Mouse (Mus musculus) mouse embryonic stem cell (cell line): ENCODE results near the gene Vopp1.

Experiments used
- in situ Hi-C, 2 experiments: fragments of 300-500 bp; cut with MboI; formaldehyde crosslinking; loops; 1 replicate in 1 of 2; 3 replicates in 1 of 2; pipeline ENCODE4 v1.14.3; 2019 to 2020; ENCODE audit warnings: low sequenced_read_pairs in 2 of 2, low pct_unique_long_range_greater_than_20kb in 1 of 2, mixed read lengths in 1 of 2; ENCODE audit not compliant: unreplicated experiment in 1 of 2

Gene Vopp1

DNA sequence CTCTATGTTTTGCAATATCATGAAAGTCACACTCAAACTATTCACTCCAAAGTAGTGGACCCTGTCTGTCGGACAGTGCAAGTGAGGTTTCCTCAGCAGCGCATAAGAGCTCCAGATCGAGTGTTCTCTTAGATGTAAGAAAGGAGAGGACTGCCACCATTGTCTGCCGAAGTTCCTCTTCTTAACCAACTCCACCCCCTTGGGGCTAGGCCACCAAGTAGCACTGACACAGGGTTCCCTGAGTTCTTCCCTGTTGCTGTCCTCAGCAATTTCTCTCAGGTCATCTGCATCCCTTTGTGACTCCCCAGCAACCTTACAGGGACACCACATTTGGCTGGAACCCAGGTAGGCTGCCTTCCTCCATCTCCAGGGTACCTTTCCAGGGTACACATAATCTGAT lies 34.4 kb downstream of the Vopp1 start:
- in situ Hi-C loops, result no loop called here

DNA sequence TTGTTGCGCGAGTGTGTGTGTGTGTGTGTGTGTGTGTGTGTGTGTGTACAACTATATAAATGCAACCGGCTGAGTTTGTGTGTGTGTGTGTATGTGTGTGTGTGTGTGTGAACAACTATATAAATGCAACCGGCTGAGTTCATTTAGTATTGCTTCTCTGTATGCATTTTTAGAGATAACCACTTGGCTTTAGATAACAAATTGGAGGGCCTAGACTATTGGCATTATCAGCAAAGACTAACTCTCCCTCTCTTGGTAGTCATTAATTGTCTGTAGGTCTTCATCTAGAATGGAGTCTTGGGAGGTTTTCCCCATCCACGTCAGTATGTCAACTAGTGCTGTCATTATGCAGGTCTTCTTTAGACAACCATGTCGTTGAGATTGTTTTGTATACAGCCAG lies 37.6 kb downstream of the Vopp1 start:
- in situ Hi-C loops, result no loop called here

DNA sequence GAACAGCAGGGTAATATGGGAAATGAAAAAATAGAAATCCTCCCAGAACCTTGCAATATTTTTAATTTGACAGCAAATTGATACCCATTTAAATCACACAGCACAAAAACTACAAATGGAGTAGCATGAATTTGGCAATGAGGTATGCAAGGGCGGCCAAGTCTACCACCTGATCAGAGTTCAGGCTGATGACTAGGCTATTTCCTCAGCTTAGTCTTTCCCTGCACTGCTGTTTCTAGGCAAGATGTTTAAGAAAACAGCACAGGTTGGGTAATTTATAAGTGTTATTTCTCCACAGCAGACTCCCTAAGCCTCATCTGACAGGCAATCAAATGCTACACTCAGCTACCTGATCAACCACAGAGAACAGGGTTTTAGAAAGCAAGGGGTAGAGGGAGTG lies 40.7 kb downstream of the Vopp1 start:
- in situ Hi-C loops, result no loop called here

DNA sequence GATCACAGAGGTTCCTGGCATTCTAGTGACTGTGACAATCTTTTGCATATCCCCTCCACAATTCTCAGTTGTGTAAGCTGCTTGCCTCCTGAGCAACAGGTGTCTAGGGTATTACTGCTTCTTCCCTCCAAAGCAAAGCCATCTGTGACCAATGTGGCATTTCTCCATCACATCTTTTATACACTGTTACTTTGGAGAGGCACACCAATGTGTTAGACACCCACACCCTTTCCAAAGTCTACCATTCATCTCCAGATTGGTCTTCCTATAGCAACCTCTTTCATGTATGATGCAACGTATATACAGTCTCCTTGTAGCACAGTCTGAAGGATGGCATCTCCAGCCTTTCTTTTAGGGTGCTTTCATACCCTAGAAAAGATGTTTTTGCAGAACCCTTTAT lies 42.3 kb downstream of the Vopp1 start:
- in situ Hi-C loops, result no loop called here

DNA sequence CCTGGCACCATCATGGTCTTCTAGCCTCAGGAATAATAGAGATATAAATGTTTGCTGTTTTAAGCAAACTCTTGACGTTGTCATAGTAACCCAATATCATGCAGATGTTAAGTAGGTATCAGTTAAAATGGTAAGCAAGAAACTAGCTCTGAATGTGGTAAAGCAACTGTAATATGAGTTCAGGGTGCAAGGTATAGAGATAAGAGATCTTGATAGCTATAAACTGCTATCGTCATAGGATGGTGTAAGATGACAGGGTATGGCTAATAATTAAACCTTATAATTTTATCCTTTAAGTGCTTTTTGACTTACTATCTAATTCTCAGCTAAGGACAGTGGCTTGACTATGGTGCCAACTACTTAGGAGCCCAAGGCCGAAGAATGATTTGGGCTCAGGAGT lies 44.6 kb downstream of the Vopp1 start:
- in situ Hi-C loops, result no loop called here

DNA sequence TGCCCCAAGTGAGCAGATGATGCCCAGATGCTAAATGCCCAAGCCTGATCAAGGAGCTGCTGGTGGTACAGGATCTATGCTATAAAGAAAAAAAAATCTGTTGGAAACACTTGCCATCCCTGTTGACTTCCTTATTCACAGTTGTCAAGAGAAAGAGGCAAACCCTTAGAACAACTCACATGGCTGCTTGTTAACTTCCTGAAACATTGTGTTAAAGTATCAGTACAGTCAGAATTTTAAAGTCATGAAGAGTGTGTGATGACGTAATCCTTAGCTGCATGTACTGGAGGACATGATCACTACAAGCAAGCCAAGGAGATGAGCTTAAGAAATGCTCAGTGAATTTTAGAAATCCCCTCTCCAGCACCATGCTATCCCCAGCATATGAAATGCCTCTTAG lies 51.2 kb downstream of the Vopp1 start:
- in situ Hi-C loops, result no loop called here

DNA sequence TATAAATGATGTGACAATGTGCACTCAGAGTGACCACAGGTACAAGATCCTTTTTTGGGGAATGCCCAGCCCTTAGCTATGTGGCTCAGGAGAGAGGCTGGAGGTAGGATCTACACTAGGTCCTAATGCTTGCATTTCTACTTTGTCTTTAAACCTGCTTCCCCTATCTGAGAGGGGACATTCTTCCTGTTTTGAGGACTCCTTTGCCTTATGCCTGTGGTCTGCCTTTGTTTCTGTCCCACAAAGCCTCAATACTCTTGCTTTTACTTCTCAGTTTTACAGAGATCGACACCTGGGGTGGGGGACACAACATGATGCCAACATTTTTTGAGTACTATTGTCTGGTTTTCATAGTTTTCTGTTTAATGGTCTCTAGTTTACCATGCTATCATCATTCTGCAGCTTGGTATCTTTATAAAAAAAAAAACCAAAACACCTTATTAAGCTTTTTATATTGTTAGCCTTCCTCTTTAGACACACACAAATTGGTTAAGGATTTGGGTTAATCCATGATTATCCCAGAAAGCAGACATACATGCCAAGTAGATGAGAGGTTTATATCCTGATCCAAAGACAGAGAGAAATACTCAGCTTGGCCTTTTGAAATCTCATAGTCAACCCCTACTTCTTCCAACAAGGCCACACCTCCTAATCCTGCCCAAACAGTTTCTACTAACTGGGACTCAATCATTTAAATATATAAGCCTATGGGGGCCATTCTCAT lies 54.3 kb downstream of the Vopp1 start:
- in situ Hi-C loops, result no loop called here

DNA sequence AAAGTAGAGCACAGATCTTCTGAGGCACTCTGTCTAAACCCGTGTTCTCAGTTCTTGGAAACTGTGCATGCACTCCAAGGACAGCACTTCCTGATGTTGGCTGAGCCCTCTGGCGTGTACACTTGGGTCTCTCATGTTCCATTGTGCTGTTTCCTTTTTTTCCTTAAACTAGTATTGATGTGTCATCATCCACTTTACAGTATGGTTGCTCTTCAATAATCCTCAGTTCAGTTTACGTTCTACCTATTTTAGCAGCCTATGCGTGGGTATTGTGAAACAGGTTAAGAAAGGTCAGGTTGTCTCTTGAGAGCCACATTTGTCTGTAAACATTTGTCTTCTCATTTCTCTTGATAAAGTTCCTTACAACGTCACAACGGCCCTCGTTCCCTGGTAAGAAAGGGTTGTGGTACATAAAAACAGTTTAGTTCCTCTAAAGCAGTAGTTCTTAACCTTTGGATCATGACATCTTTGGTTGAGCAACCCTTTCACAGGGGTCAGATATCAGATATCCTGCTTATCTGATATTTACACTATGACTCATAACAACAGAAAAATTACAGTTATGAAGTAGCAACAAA lies 55.9 kb downstream of the Vopp1 start:
- in situ Hi-C loops, result no loop called here

DNA sequence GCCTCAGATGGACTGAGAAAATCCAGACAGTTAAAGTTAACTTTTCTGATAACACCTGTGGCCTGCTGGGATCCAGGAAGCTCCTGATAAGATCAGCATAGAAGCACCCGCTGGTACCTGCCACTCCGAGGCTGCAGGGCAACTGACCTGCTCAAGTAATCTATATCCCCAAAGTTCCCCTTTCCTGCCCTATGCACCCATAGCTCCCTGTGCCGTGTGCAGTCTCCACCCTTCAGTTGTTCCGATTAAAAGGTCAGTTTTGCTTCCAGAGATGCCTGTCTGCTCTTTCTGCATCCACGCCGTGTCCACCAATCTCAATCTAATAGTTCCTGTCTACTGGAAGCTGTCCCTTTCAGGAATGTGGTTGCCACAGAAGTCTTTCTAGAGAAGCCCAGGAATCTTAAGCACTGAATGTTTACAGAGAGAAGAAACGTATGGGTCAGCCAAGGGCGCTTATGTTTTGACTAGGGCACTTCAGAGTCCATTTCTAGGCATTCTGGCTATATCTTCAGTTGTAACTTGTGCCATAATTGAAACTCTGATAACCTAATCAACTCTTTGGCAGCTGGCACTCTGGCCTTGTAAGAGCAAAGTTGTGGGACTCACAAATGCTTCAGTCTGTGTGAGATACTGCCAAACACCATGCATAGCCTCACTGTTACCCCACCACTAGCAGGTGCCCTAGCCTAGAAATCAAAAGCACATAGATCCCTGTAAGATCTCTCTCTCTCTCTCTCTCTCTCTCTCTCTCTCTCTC lies 57.7 kb downstream of the Vopp1 start:
- in situ Hi-C loops, result no loop called here

DNA sequence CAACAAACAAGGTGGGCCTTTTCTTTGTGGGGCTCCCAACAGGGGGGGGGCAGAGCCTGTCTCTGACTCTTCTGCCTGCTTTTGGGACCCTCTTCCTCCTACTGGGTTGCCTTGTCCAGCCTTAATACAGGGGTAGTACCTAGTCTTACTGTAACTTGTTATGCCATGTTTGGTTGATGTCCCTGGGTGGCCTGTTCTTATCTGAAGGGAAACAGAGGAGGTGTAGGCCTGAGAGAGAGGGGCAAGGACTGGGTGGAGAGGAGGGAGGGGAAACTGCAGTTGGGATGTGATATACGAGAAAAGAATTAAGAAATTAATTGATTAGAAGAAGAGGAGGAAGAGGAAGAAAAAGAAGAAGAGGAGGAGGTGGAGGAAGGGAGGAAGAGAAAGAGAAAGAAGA lies 58.7 kb downstream of the Vopp1 start:
- in situ Hi-C loops, result no loop called here

DNA sequence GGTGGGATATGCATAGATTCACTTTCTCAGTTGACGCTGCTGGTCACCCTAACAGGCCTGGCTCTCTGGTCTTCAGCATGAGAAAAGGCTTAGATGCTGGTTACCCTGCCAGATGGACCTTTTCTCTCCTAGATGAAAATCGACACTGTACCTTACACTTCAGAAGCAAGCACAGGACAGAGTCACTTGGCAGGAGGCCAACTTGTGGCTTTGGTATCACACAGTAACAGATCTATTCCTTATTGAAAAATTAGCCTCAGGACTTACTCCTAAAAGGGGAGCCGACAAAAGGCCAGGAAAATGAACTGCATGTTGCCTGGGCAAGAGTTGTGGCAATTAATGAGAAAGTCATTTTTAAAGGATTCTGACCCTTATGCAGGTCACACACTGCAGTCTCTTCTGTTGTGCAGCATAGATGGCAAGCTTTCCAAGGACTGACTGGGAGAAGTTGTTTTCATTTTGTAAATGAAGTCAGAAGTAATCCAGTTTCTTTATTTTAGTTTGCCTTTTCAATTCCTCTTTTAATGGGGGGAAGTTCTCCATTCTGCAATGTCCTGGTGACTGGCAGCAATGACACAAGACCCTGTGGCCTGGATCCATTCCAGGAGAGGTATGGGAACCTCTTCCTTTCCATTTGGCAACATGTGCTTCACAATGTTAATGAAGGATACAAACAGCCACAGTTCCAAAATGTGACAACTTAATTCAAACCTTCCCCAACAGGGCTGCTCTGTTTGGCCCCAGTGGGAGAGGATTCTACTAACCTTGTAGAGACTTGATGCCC lies 59.7 kb downstream of the Vopp1 start:
- in situ Hi-C loops, result no loop called here

DNA sequence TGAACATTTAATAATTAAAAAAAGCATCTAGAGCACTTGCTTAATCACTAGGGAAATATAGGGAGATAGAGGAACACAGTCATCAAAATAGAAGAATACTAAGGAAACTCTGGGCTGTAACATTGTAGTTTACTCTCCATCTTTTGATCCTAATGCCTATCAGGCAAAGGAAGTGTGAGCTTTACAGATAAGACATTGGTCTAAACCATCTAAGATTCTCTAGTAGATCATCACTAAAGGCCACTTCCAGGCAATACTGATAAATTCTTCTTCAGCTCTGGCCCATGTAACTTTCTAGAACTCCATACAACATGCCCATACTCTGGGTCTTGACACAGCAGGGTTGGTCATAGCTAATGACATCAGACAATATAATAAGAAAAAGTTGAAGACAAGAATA lies 61.9 kb downstream of the Vopp1 start:
- in situ Hi-C loops, result no loop called here

DNA sequence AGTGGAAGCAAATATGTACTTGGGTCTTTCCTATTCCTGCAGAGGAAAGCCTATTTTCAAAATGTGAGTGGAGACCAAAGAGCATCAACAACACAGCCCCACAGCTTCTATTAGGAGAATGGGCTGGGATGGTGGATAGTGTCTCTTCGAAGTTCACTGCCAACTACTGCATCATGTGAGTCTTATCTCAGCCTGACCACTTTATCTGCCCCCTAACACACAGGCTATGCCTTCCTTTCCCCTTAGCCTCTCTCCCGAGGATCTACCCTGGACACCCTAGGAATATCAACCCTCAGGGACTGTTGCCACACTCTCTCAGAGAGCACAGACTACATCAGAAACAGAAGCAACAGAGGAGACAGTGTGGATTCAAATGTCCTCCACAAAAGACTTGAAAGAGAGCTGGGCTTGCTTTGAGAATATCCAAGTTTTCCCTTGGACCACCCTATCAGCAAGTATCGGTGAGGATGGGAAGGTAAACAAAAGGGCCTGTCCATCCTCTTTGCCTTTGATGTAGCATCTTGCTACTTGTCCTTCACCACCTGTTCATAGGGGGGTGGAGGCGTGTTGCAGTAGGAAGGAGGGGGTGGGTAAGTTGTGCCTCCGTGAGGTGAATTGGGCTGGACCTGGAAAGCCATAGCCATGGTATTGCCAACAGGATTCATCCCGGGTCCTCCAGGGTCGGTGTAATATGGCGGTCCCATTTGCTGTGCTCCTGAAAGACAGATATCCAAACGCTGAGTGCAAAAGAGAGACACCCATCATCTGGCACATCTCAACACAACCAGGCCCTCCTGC lies 70.8 kb downstream of the Vopp1 start:
- in situ Hi-C loops, result no loop called here

DNA sequence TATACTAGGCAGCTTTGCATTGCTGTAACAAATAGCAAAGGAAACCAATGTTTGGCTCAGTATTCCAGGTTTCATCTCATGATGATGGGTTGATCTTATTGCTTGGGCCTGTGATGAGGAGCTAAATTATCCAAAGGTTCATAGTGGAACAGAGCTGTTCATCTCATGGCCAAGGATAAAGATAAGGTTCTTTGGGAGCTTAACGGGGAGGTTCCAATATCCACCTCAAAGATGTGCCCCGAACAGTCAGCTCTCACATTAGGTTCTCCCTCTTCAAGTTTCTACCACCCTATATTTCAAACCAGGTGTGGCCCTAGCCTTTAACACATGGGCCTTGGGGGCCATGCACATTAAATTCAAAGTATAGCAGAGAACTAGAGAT lies 79.2 kb downstream of the Vopp1 start:
- in situ Hi-C loops, result no loop called here

DNA sequence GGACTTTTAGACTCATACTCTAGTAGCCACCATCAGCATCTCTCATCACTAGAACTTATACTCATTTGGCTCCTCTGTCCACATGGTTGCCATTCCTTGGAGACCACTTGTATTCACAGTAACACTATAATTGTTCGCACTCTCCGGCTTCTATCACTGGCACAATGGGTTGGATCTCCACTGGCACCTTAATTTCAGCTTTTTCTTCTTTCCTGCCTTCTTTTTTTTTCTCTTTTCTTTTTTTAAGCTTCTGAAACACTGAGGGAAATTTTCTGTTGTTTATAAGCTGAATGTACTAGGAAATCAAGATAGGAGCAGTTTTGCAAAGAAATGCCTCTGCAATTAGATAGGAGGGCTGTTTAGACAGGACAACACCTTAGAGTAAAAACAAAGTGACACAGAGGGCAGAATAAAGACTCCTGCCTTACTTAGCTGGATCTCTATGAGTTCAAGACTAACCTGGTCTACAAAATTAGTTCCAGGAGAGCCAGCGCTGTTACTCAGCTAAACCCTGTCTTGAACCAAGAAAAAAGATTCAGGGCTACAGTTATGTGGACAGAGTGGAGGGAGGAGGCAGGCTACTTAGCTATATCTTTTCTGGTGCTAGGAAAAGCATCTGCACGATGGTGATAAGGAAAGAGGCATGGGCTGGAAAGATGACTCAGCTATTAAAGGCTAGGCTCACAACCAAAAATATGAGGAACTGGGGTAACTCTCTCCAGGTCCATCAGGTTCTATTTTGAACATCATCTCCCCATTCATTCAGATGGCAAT lies 79.8 kb downstream of the Vopp1 start:
- in situ Hi-C loops, result no loop called here

DNA sequence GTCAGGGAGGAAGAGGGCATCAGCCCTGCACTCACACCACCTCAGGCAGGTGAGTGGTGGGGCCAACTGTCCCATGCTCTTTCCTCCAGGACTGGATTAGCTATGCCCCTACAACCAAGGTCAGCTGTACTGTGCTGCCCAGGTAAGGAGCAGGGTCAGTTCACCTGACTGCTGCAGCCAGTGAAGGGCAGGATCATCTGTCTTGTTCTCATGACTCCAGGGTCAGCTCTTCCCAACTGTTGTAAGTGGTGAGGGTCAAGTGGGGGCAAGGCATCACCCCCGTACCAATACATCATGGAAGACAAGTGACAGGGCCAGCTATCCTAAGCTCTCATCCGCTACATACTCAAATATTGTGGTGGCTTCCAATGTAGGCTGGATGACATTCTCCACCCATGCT lies 80.8 kb downstream of the Vopp1 start:
- in situ Hi-C loops, result no loop called here

DNA sequence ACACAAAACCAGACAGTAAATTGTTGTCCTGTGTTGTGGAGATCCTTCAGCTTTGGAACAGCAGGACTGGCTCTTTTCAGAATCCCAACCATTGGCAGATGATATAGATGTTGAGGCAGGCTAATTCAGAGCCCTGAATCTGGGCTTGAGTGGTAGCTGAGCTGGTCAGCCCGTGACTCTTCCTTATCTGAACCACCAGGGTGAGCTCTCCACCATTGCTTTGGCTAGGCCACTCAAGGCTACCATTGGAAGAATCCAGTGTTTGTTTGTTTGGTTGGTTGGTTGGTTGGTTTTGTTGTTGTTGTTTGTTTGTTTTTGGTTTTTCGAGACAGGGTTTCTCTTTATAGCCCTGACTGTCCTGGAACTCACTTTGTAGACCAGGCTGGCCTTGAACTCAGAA lies 81.6 kb downstream of the Vopp1 start:
- in situ Hi-C loops, result no loop called here

DNA sequence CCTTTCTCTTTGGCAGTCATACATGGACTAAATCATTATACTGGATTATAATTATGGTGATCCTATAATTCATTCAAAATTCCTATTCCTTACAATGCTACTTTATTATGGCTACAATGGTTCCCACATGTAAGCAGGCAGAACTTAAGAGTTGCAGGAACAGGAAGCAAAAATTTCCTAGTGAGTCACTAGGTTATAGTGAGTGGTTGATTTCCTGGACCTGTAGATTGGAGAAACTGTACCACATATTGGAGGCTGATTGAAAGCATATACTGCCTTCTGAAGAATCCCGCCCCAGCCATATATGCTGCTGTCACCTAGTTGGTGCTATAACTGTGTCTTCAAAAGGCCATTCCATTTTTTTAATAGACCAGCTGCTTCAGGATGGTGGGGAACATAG lies 82.2 kb downstream of the Vopp1 start:
- in situ Hi-C loops, result no loop called here
